Mouse (Mus musculus) neural tube, embryonic 12.5 days (tissue): ENCODE data around the gene Apba2. TPM values are rescaled to one million over a fixed set of nuclear protein-coding genes. Genes with fewer than 3 reads are reported as not detected.

Source experiments
- ATAC-seq: fragments of 200-750 bp; cut with Nextera tagmentation; 2 replicates; pipeline ENCODE4 v1.8.0; 2017; ENCODE audit warnings: low read depth, mild to moderate bottlenecking, moderate TSS enrichment, moderate library complexity; ENCODE audit not compliant: low FRiP score
- H3K27ac ChIP-seq: fragments of 300-500 bp; sonication (generic); 2 replicates; pipeline ENCODE4 v1.5.1; 2016
- H3K27me3 ChIP-seq: fragments of 300-500 bp; sonication (generic); replicated peaks from 2 replicates; pipeline ENCODE4 v1.6.1; 2016; ENCODE audit warnings: mild to moderate bottlenecking
- H3K36me3 ChIP-seq: fragments of 300-500 bp; sonication (generic); 2 replicates; pipeline ENCODE4 v1.6.1; 2016; ENCODE audit warnings: mild to moderate bottlenecking
- H3K4me1 ChIP-seq: fragments of 300-500 bp; sonication (generic); 2 replicates; pipeline ENCODE4 v1.6.1; 2016
- H3K4me2 ChIP-seq: fragments of 300-500 bp; sonication (generic); replicated peaks from 2 replicates; pipeline ENCODE4 v1.6.1; 2016; ENCODE audit warnings: mild to moderate bottlenecking
- H3K4me3 ChIP-seq: fragments of 300-500 bp; sonication (generic); 2 replicates; pipeline ENCODE4 v1.5.1; 2016
- H3K9ac ChIP-seq: fragments of 300-500 bp; sonication (generic); 2 replicates; pipeline ENCODE4 v1.6.1; 2016; ENCODE audit warnings: mild to moderate bottlenecking
- H3K9me3 ChIP-seq: fragments of 300-500 bp; sonication (generic); 2 replicates; pipeline ENCODE4 v1.6.1; 2016; ENCODE audit warnings: mild to moderate bottlenecking
- WGBS: fragments of 180-500 bp; shearing (Covaris S2); methylation state at CpG from one replicate; pipeline ENCODE4 v1.1.7; 2016; 5-methylcytosine and 5-hydroxymethylcytosine counted together
- polyA plus RNA-seq: library from polyadenylated mRNA; unstranded; fragments of >200 nt; fragmentation: Nextera tagmentation; extraction: Ambion mirVana; gene quantifications from 2 replicates; pipeline ENCODE4 v1.2.1, GENCODE M21; 2016

Gene Apba2
- polyA plus RNA-seq, 1 experiment from 2014 or later, result 159 TPM

DNA sequence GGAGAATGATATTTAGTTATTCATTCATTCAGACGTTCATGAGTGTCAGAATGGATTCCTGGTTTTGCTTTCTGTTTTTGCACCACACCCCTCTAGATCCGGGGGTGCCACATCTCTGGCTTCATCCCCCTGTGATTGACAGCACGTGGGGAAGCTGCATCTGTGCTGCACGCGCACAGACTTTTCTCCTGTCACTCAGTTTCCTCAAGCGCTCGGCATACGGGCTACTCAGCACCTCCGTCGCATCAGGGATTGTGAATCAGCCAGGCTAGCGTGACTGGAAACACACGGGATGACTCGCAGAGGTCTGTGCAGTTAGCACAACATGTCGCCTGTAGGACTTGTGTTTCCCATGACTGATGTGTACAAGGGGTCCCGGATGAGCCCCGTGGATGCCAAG is 72.6 kb downstream of the Apba2 start:
- H3K27ac ChIP-seq, result no peak overlapping the region
- H3K4me1 ChIP-seq, result peaks cover 3% of the 10 kb centered on the region; the same call in 1 of the 2 replicates
- WGBS, result 88% methylated on average over 16 of the region's 16 CpGs
- no peaks in the 10 kb centered on the region for H3K9me3 ChIP-seq
- H3K9ac ChIP-seq, result no peak overlapping the region
- H3K27me3 ChIP-seq, result no peaks in the 10 kb centered on the region
- ATAC-seq, result no peak
- H3K4me3 ChIP-seq, result no peak overlapping the region
- H3K36me3 ChIP-seq, result no peaks in the 10 kb centered on the region
- H3K4me2 ChIP-seq, result no peak overlapping the region

DNA sequence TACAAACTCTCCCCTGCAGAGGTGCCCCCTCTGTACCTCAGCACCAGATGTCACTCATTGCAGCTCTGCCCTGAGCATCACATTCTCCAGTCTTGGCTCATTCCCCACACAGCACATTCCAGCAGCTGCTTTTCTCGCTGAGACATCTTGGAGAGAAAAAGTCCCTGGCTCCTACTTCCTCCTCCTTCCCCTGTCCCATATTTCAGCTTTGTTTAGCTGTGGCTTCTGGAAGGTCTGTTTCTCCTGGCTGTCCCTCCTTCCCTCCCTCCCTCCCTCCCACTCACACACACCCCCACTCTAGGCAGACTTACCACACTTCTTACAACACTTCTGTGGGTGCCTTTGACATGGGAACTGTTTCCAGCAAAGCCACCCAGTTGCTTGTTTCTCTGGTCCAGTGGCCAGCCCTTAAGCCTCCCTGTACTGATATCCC is 75.0 kb downstream of the Apba2 start:
- H3K36me3 ChIP-seq, result no peaks in the 10 kb centered on the region
- WGBS, result 75% methylated on average over 1 of the region's 1 CpGs

DNA sequence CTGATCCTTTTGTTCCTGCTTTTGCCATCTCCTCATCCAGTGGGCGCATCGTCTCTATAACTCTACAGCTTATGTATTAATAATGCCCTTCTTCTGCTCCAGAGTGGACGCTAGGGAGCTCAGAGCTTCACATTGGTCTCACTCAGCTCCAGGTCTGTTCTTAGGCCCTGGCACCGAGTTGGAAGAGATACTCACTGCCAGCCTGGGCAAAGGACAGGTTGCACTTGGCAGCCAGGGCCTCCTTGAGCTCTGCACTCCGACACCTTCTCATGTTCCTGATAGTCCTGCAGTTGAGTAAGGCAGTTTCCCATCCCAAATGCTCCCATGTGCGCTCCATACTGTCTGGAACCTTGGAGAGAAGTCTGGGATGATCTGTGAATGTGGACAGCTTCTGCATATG is 76.7 kb downstream of the Apba2 start:
- 94% methylated on average over 6 of the region's 6 CpGs for WGBS
- H3K27me3 ChIP-seq, result no peaks in the 10 kb centered on the region
- no peak for ATAC-seq
- H3K9ac ChIP-seq, result no peak overlapping the region
- H3K9me3 ChIP-seq, result no peaks in the 10 kb centered on the region
- H3K4me2 ChIP-seq, result no peak overlapping the region
- H3K27ac ChIP-seq, result no peak overlapping the region
- no peaks in the 10 kb centered on the region for H3K36me3 ChIP-seq
- peaks cover 28% of the 10 kb centered on the region for H3K4me1 ChIP-seq
- no peak overlapping the region for H3K4me3 ChIP-seq

More for the DNA sequence above, 75.0 kb downstream of the Apba2 start:
- H3K9ac ChIP-seq, result no peak overlapping the region
- no peak overlapping the region for H3K4me2 ChIP-seq
- no peak overlapping the region for H3K4me3 ChIP-seq
- H3K27me3 ChIP-seq, result no peaks in the 10 kb centered on the region
- no peak overlapping the region for H3K27ac ChIP-seq
- ATAC-seq, result no peak
- no peaks in the 10 kb centered on the region for H3K9me3 ChIP-seq
- H3K4me1 ChIP-seq, result peaks cover 25% of the 10 kb centered on the region

DNA sequence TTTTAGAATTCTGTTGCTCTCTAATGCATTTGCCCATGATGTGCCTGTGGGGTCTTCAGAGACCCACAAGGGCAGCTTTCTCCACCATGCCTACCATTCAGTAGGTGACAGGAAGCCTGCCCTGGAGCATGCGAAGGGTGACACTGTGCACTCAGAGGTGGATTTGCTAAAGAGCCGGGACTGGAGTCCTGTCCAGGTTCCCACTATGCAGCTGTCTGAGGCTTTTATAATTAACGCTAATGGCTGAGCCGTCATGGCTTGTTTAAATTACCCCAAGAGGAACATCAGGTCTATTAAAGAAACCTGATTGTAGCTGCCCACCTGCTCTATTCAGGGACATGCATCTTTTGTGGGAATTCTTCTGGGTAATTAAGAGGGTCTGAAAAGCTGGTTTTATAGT is 78.4 kb downstream of the Apba2 start:
- 23% methylated on average over 4 of the region's 4 CpGs for WGBS
- H3K9ac ChIP-seq, result no peak overlapping the region
- peak; percentile 70 for ATAC-seq

DNA sequence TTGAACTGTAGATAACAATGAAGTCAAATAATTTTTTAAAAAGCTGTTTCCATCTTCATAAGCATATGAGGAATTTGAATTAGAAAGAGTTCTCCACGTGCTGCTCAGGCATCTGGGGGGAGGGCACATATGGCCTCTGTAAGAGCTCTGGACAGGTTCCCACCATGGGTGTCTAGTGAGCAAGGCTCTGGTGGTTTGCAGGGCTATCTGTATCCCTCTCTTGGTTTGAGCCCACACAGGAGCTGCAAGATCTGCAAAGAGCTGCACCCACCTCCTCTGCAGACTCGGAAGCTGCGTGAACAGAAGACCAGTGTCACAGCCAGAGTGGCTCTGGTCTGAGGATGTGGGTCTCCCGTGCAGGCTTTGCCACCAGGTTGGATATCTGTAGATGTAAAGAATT is 78.8 kb downstream of the Apba2 start:
- no peak overlapping the region for H3K27ac ChIP-seq
- no peak overlapping the region for H3K4me2 ChIP-seq
- H3K27me3 ChIP-seq, result no peaks in the 10 kb centered on the region
- no peak overlapping the region for H3K9ac ChIP-seq
- H3K36me3 ChIP-seq, result no peaks in the 10 kb centered on the region
- no peaks in the 10 kb centered on the region for H3K9me3 ChIP-seq
- no peak overlapping the region for H3K4me3 ChIP-seq
- 51% methylated on average over 4 of the region's 4 CpGs for WGBS
- peaks cover 28% of the 10 kb centered on the region for H3K4me1 ChIP-seq
- ATAC-seq, result peak; percentile 18; the same call in 1 of the 2 replicates

More for the DNA sequence above, 78.4 kb downstream of the Apba2 start:
- H3K27me3 ChIP-seq, result no peaks in the 10 kb centered on the region
- no peaks in the 10 kb centered on the region for H3K9me3 ChIP-seq
- peaks cover 28% of the 10 kb centered on the region for H3K4me1 ChIP-seq
- no peak overlapping the region for H3K4me3 ChIP-seq
- no peaks in the 10 kb centered on the region for H3K36me3 ChIP-seq
- no peak overlapping the region for H3K4me2 ChIP-seq
- H3K27ac ChIP-seq, result no peak overlapping the region

DNA sequence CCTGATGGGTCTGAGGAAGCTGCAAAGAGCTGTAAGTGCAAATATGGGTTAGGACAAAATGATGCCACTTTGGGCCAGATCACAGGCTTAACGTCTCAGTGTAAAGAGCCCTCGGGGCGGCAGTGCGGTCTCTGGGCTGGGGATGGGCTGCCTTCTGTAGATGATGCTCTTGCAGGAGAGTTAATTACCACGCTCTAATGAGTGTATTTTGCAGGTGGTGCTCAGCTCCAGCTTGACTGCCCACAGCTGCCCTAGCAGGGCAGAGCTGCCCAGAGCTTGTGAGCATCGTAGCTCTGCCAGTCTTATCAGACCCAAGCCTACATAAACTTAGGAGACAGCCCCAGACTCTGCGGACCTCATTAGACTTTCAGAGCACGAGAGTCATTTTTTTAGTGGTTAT is 80.9 kb downstream of the Apba2 start:
- Histone ChIP-seq H3K27me3 (no peaks in the 10 kb centered on the region), H3K27ac (no peak overlapping the region), H3K36me3 (no peaks in the 10 kb centered on the region), H3K9ac (no peak overlapping the region), H3K9me3 (no peaks in the 10 kb centered on the region), H3K4me3 (no peak overlapping the region), H3K4me2 (no peak overlapping the region), H3K4me1 (peaks cover 28% of the 10 kb centered on the region)
- 62% methylated on average over 8 of the region's 8 CpGs for WGBS
- no peak for ATAC-seq

- no peak overlapping the region for H3K9ac ChIP-seq
- H3K9me3 ChIP-seq, result no peaks in the 10 kb centered on the region
- peaks cover 28% of the 10 kb centered on the region for H3K4me1 ChIP-seq
- WGBS, result 91% methylated on average over 6 of the region's 6 CpGs
- no peaks in the 10 kb centered on the region for H3K27me3 ChIP-seq
- no peak overlapping the region for H3K27ac ChIP-seq
- H3K36me3 ChIP-seq, result no peaks in the 10 kb centered on the region
- H3K4me2 ChIP-seq, result no peak overlapping the region
- no peak for ATAC-seq
- H3K4me3 ChIP-seq, result no peak overlapping the region
Measured at GRCm38 (mm10) chr7:64583670-64584121, 82.2 kb downstream of the Apba2 start.

DNA sequence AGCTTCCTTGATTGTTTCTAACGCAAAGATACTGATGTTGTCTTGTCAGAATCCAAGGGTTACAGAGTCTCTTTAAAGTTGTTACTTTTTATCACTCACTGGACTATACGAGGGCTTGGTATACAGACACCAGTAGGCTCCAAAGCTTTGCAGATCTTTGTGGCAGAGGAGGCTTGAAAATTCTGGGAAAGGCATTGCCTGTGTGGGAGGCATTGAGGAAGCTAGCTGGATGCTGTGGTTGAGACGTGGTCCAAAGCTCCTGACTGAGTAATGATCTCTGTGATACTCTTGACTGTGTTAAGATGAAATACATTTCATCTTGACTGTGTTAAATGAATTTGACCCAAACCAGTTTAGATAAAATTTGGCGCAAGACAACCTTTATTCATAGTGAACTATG is 84.6 kb downstream of the Apba2 start:
- H3K9ac ChIP-seq, result no peak overlapping the region
- ATAC-seq, result no peak
- no peaks in the 10 kb centered on the region for H3K27me3 ChIP-seq
- H3K4me3 ChIP-seq, result no peak overlapping the region
- peaks cover 5% of the 10 kb centered on the region for H3K4me1 ChIP-seq
- H3K27ac ChIP-seq, result no peak overlapping the region
- H3K36me3 ChIP-seq, result no peaks in the 10 kb centered on the region
- H3K9me3 ChIP-seq, result no peaks in the 10 kb centered on the region; the same call in 1 of the 2 replicates
- 86% methylated on average over 4 of the region's 4 CpGs for WGBS
- H3K4me2 ChIP-seq, result no peak overlapping the region

DNA sequence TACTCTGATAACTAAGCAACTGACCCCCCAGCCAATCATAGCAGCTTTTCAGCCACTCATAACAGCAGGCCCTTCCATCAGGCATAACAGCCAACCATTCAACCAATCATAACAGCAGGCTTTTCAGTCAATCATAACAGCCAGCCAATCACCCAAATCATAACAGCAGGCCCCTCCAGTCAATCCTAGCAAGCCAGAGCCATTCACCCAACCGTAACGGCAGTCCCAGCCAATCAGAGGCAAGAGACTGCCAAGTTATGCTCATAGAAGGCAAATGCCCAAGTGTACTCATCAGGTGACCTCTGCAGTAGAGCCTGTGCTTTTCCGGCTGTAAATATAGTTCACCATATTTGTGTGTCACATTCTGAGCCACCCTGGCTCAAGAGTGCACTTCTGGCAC is 85.1 kb downstream of the Apba2 start:
- H3K4me1 ChIP-seq, result peaks cover 3% of the 10 kb centered on the region; the same call in 1 of the 2 replicates
- H3K27me3 ChIP-seq, result no peaks in the 10 kb centered on the region
- no peak for ATAC-seq
- H3K4me2 ChIP-seq, result no peak overlapping the region
- WGBS, result 95% methylated on average over 3 of the region's 3 CpGs
- no peaks in the 10 kb centered on the region; the same call in 1 of the 2 replicates for H3K9me3 ChIP-seq
- H3K27ac ChIP-seq, result no peak overlapping the region
- H3K36me3 ChIP-seq, result no peaks in the 10 kb centered on the region
- H3K4me3 ChIP-seq, result no peak overlapping the region
- H3K9ac ChIP-seq, result no peak overlapping the region

DNA sequence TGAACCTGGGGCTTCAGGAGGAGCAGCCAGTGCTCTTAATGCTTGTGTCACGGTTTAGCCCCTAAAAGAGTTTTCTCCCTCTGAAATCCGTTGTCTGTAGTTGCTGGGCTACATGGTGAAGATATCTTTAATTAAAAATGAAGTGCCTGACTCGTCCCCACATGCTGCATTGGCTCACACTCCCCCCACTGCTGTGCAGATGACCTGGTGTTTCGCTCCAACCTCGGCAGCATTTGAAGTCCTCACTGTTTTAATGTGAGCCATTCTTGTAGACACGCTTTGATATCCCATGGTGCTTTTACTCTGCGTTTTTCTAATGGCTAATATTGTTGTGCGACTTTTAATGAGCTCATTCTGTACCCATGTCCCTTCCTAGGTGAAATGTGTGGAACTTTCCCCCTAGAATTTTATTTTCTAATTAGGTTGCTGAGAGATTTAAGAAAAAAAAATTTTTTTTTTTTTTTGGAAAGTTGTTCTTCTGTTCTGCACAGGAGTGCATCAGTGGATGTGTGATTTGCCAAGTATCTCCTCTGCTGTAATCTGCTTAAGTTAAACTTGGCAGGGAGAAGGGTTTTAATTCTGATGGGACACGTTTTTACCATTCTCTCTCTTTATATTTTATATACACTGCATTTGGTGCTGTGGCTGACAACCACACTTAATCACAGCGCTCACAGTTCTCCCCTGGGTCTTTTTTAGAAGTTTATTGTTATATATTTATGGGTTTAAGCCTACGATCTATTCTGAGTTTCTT is 87.3 kb downstream of the Apba2 start:
- no peak for ATAC-seq
- no peaks in the 10 kb centered on the region; the same call in 1 of the 2 replicates for H3K9me3 ChIP-seq
- H3K4me2 ChIP-seq, result no peak overlapping the region
- H3K4me3 ChIP-seq, result no peak overlapping the region
- H3K36me3 ChIP-seq, result no peaks in the 10 kb centered on the region
- no peak overlapping the region for H3K27ac ChIP-seq
- no peaks in the 10 kb centered on the region for H3K27me3 ChIP-seq
- 54% methylated on average over 11 of the region's 11 CpGs for WGBS
- H3K9ac ChIP-seq, result no peak overlapping the region
- no peaks in the 10 kb centered on the region for H3K4me1 ChIP-seq

GRCm38 (mm10) chr7:64595256-64595655 is 93.8 kb downstream of the Apba2 start:
- H3K9me3 ChIP-seq, result no peaks in the 10 kb centered on the region; the same call in 1 of the 2 replicates
- no peak for ATAC-seq
- no peak overlapping the region for H3K27ac ChIP-seq
- H3K4me1 ChIP-seq, result no peaks in the 10 kb centered on the region
- H3K4me2 ChIP-seq, result no peak overlapping the region
- H3K27me3 ChIP-seq, result no peaks in the 10 kb centered on the region
- no peak overlapping the region for H3K4me3 ChIP-seq
- no peaks in the 10 kb centered on the region for H3K36me3 ChIP-seq
- H3K9ac ChIP-seq, result no peak overlapping the region
- 76% methylated on average over 6 of the region's 6 CpGs for whole genome bisulfite sequencing

DNA sequence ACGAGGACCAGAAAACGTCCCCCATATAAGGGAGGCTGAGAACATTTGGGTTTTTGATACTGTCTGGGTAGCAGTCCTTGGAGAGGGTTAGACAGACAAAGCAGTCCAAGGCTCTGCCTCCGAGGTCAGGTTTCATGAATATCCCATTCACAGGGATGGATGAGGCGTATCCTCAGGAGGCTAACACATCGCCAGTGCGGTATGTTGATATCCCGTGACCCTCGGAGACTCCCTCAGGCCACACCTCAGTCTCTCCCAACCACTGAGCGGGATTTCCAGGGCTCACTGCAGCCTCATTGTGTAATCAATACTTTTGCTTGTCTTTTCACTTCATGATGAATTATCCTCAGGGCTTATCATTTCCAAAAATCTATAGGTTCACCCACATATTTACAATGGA is 95.1 kb downstream of the Apba2 start:
- WGBS, result 80% methylated on average over 9 of the region's 9 CpGs
- ATAC-seq, result no peak
- no peak overlapping the region for H3K4me3 ChIP-seq

DNA sequence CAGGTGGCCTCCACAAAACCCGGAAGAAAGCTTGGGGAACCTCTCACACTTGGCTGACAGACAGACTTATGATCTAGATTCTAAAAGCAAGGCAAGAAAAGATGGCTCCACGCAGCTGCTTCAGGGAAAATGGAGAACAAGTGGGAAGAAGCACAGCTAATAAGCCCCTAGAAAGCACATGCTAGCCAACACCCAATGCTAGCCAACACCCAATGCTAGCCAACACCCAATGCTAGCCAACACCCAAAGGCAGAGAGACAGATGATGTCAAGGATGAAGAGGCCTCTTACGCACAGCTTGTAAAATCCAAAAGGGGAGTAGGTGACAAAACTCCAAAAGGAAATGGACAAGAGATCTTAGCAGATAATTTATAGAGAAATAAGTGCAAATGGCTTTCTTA is 108.4 kb downstream of the Apba2 start:
- WGBS, result 91% methylated on average over 3 of the region's 3 CpGs

More for the DNA sequence above, 95.1 kb downstream of the Apba2 start:
- Histone ChIP-seq H3K36me3 (no peaks in the 10 kb centered on the region), H3K9me3 (no peaks in the 10 kb centered on the region), H3K4me1 (no peaks in the 10 kb centered on the region), H3K4me2 (no peak overlapping the region), H3K27ac (no peak overlapping the region), H3K27me3 (no peaks in the 10 kb centered on the region), H3K9ac (no peak overlapping the region)

More for the DNA sequence above, 108.4 kb downstream of the Apba2 start:
- Histone ChIP-seq H3K27ac (no peak overlapping the region), H3K4me1 (no peaks in the 10 kb centered on the region), H3K4me2 (no peak overlapping the region), H3K9ac (no peak overlapping the region), H3K27me3 (no peaks in the 10 kb centered on the region), H3K9me3 (no peaks in the 10 kb centered on the region), H3K4me3 (no peak overlapping the region), H3K36me3 (peaks cover 4% of the 10 kb centered on the region; the same call in 1 of the 2 replicates)
- ATAC-seq, result no peak
